27 mouse cellular contexts compared by ENCODE assay signal in the genomic region with DNA sequence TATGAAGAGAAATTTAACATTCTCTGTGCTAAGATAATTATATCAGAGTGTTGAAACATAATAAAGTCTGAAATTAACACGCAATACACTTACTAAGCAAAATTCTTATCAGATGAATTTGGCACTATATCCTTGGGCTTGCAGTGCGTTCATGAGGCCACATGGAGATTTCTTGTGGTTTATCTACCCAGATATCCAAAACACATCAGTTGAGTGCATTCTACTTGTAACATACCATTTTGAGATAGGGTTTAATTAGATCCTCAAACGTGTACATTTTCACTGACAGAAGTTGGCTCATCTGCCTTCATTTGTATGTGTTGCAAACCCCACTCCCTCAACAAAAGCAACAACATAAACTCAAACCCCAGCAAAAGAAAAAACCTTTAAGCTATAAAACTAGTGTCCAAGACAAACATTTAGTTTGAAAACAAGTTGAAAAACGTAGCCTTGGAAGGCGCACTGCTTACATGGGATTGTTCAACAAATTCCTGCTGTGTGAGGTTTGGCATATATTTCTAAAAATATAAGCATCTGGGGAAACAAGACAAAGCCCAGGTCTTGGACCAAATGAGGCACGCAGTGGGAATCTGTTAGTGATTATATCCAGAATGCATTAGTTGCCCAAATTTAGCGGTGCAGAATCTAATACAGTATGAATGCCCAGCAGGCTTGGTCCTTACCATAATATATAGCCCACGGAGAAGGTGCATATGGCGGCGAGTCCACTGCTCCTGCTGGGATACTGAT.
DNase-seq lines count a peak whose midpoint lies in the region; ATAC-seq and TF ChIP-seq lines count a peak whose summit lies in the region.
"Had no signal": no experiment of that assay in that cellular context is flagged by ENCODE, and none has a peak within 500 bp of the region (broad histone marks: within the 10 kb centered on the region; RNA-seq: fewer than 3 reads in every experiment).

No protein-coding gene starts in this region.

- no peak for ATAC-seq in heart, embryonic 12.5 days (ENCODE audit: insufficient number of reproducible peaks, low FRiP score)
- ATAC-seq in midbrain, embryonic 11.5 days (ENCODE audit: low FRiP score), result no peak
- no peak for ATAC-seq in lung, postnatal 0 days
- ATAC-seq: forebrain, embryonic 15.5 days; hindbrain, postnatal 0 days; inflammation-experienced regulatory T-cells, adult 6 months; intestine, embryonic 16.5 days; Patski had no signal

- no peak for TF ChIP-seq EP300 in lung, postnatal 0 days (IDR thresholded peaks at IDR 0.05)

- TF ChIP-seq CTCF in embryonic fibroblast, embryonic 13.5 days (IDR thresholded peaks at IDR 0.05; ENCODE audit: borderline replicate concordance, insufficient read depth, low read length), result no peak
- no peak for TF ChIP-seq CTCF in lung, postnatal 0 days (IDR thresholded peaks at IDR 0.05)

- H3K9me3 ChIP-seq in heart, embryonic 12.5 days (replicated peaks), result no peaks in the 10 kb centered on the region
- no peaks in the 10 kb centered on the region for H3K9me3 ChIP-seq in midbrain, embryonic 11.5 days (ENCODE audit: control insufficient read depth, low read length)
- no peaks in the 10 kb centered on the region for H3K9me3 ChIP-seq in midbrain, embryonic 10.5 days (replicated peaks)
- no peaks in the 10 kb centered on the region for H3K9me3 ChIP-seq in lung, postnatal 0 days (ENCODE audit: low read length)
- H3K9me3 ChIP-seq: embryonic facial prominence, embryonic 13.5 days; forebrain, embryonic 12.5 days; forebrain, embryonic 15.5 days; heart, embryonic 13.5 days had no signal

- no peak overlapping the region for H3K4me2 ChIP-seq in heart, embryonic 12.5 days
- no peak overlapping the region for H3K4me2 ChIP-seq in midbrain, embryonic 11.5 days
- no peak overlapping the region for H3K4me2 ChIP-seq in lung, postnatal 0 days (replicated peaks; ENCODE audit: low read depth, low read length)
- H3K4me2 ChIP-seq: embryonic facial prominence, embryonic 13.5 days; forebrain, embryonic 12.5 days; forebrain, embryonic 15.5 days; heart, embryonic 13.5 days; hindbrain, embryonic 14.5 days had no signal

- 81% methylated on average over 10 of the region's 10 CpGs for WGBS in heart, embryonic 12.5 days
- WGBS in midbrain, embryonic 11.5 days, result 93% methylated on average over 10 of the region's 10 CpGs
- WGBS in midbrain, embryonic 10.5 days, result 90% methylated on average over 10 of the region's 10 CpGs
- 84% methylated on average over 10 of the region's 10 CpGs for WGBS in lung, postnatal 0 days

- no peaks in the 10 kb centered on the region for H3K27me3 ChIP-seq in heart, embryonic 12.5 days (replicated peaks)
- H3K27me3 ChIP-seq in midbrain, embryonic 11.5 days (ENCODE audit: control insufficient read depth, insufficient read depth, low read length), result no peaks in the 10 kb centered on the region
- H3K27me3 ChIP-seq in midbrain, embryonic 10.5 days (ENCODE audit: low read depth, poor library complexity, severe bottlenecking), result no peaks in the 10 kb centered on the region
- no peaks in the 10 kb centered on the region for H3K27me3 ChIP-seq in lung, postnatal 0 days (replicated peaks; ENCODE audit: insufficient read depth, low read length)
- H3K27me3 ChIP-seq: embryonic facial prominence, embryonic 13.5 days; forebrain, embryonic 12.5 days; forebrain, embryonic 15.5 days; heart, embryonic 13.5 days; Patski had no signal

- no peak overlapping the region for H3K4me3 ChIP-seq in heart, embryonic 12.5 days
- no peak overlapping the region for H3K4me3 ChIP-seq in midbrain, embryonic 11.5 days (ENCODE audit: low read depth, low read length)
- H3K4me3 ChIP-seq in midbrain, embryonic 10.5 days, result no peak overlapping the region
- H3K4me3 ChIP-seq in embryonic fibroblast, embryonic 13.5 days (ENCODE audit: insufficient read depth, low read length), result no peak overlapping the region
- H3K4me3 ChIP-seq in lung, postnatal 0 days (ENCODE audit: low read depth, low read length), result no peak overlapping the region
- H3K4me3 ChIP-seq: embryonic facial prominence, embryonic 13.5 days; erythroblast, embryonic 14.5 days; forebrain, embryonic 12.5 days; forebrain, embryonic 15.5 days; gastrocnemius, adult 2 months; heart, embryonic 13.5 days had no signal

- H3K4me1 ChIP-seq in heart, embryonic 12.5 days (replicated peaks), result peaks cover 7% of the 10 kb centered on the region; the same call in 1 of the 2 replicates
- no peaks in the 10 kb centered on the region for H3K4me1 ChIP-seq in midbrain, embryonic 11.5 days (ENCODE audit: control insufficient read depth, insufficient read depth, low read length)
- peaks cover 3% of the 10 kb centered on the region; the same call in 1 of the 2 replicates for H3K4me1 ChIP-seq in midbrain, embryonic 10.5 days
- H3K4me1 ChIP-seq in embryonic fibroblast, embryonic 13.5 days (ENCODE audit: control insufficient read depth, insufficient read depth, low read length), result peaks cover 5% of the 10 kb centered on the region
- H3K4me1 ChIP-seq in lung, postnatal 0 days (ENCODE audit: insufficient read depth, low read depth, low read length), result no peaks in the 10 kb centered on the region
- H3K4me1 ChIP-seq: forebrain, embryonic 12.5 days had no signal

- no peaks in the 10 kb centered on the region for H3K36me3 ChIP-seq in heart, embryonic 12.5 days
- H3K36me3 ChIP-seq in midbrain, embryonic 11.5 days (ENCODE audit: control insufficient read depth, insufficient read depth, low read length), result no peaks in the 10 kb centered on the region
- H3K36me3 ChIP-seq in midbrain, embryonic 10.5 days, result no peaks in the 10 kb centered on the region
- H3K36me3 ChIP-seq in lung, postnatal 0 days (ENCODE audit: insufficient read depth, low read length), result no peaks in the 10 kb centered on the region
- H3K36me3 ChIP-seq: embryonic facial prominence, embryonic 13.5 days; forebrain, embryonic 12.5 days; forebrain, embryonic 15.5 days; heart, embryonic 13.5 days had no signal

- TF ChIP-seq POLR2A in embryonic fibroblast, embryonic 13.5 days (IDR thresholded peaks at IDR 0.05; ENCODE audit: low read depth, low read length), result no peak

- H3K9ac ChIP-seq in heart, embryonic 12.5 days, result no peak overlapping the region
- no peak overlapping the region for H3K9ac ChIP-seq in midbrain, embryonic 11.5 days (ENCODE audit: low read length)
- no peak overlapping the region for H3K9ac ChIP-seq in lung, postnatal 0 days (replicated peaks; ENCODE audit: low read depth)
- H3K9ac ChIP-seq: embryonic facial prominence, embryonic 13.5 days; forebrain, embryonic 12.5 days; forebrain, embryonic 15.5 days; heart, embryonic 13.5 days; hindbrain, embryonic 14.5 days had no signal

- no peak overlapping the region for H3K27ac ChIP-seq in heart, embryonic 12.5 days (ENCODE audit: poor library complexity, severe bottlenecking)
- no peak overlapping the region for H3K27ac ChIP-seq in midbrain, embryonic 11.5 days (ENCODE audit: low read depth, low read length)
- no peak overlapping the region for H3K27ac ChIP-seq in midbrain, embryonic 10.5 days (replicated peaks)
- H3K27ac ChIP-seq in embryonic fibroblast, embryonic 13.5 days (ENCODE audit: insufficient read depth, low read length), result peak overlapping the region; percentile 79
- H3K27ac ChIP-seq in lung, postnatal 0 days (ENCODE audit: low read length), result no peak overlapping the region
- H3K27ac ChIP-seq: forebrain, embryonic 12.5 days; forebrain, embryonic 15.5 days; gastrocnemius, adult 2 months; heart, embryonic 13.5 days; hindbrain, embryonic 14.5 days; hindbrain, postnatal 0 days had no signal

- peak; percentile 77 for DNase-seq in heart, adult 11 months
- peak; percentile 68 for DNase-seq in midbrain, embryonic 11.5 days (ENCODE audit: low spot score, missing footprints)
- DNase-seq in midbrain, embryonic 10.5 days (ENCODE audit: low spot score), result no peak
- DNase-seq in lung, postnatal 0 days (ENCODE audit: low spot score), result no peak
- DNase-seq in B cell, adult 2 months, result no peak
- DNase-seq: adrenal gland, postnatal 10 days; adrenal gland, postnatal 36 days; cerebellum, adult 18-20 months; cerebellum, adult 9-10 months; cerebellum, postnatal 25 days; gastrocnemius, adult 2 months; gastrocnemius, postnatal 14 days; heart, adult 18-20 months; heart, postnatal 14 days; heart, postnatal 4 days had no signal

Comparison
In these comparisons a context has a peak if more than half of its experiments do, and no peak if none do; other contexts are left out.
1. DNase-seq: peak in heart, adult 11 months (single experiment) and midbrain, embryonic 11.5 days (single experiment); none in midbrain, embryonic 10.5 days (single experiment), lung, postnatal 0 days (single experiment) and B cell, adult 2 months (0 of 2).